Mouse (Mus musculus) kidney, postnatal 14 days (tissue): ENCODE results near the gene Trex1.

ENCODE experiments used
- DNase-seq: peaks from one replicate; pipeline ENCODE4 v3.0.0; 2022; ENCODE audit warnings: mixed read lengths

Trex1 gene

GRCm38 (mm10) chr9:109008994-109009635, 50.4 kb downstream of the Trex1 start:
- DNase-seq = no peak

GRCm38 (mm10) chr9:109008081-109008480, 51.5 kb downstream of the Trex1 start:
- no peak for DNase-seq
